Mouse (Mus musculus): ENCODE data around the gene Plekhm2. TPM values are rescaled to one million over a fixed set of nuclear protein-coding genes. Genes with fewer than 3 reads are reported as not detected.
A peak's percentile ranks its signal among the peaks of the same experiment; 100 is the strongest.

Gene Plekhm2
- polyA plus RNA-seq, 1 experiment from 2014 or later: 3.5 TPM

GRCm38 (mm10) chr4:141595138-141595537, 69.6 kb downstream of the Plekhm2 start:
- peaks cover 10% of the 10 kb centered on the region for H3K4me1 ChIP-seq (ENCODE audit: control insufficient read depth, insufficient read depth, low read length)

GRCm38 (mm10) chr4:141591547-141591946, 73.2 kb downstream of the Plekhm2 start:
- no peaks in the 10 kb centered on the region for H3K27me3 ChIP-seq (ENCODE audit: control insufficient read depth, insufficient read depth, low read length)
- no peak overlapping the region for H3K27ac ChIP-seq (ENCODE audit: low read depth, low read length)
- no peak overlapping the region for H3K9ac ChIP-seq (ENCODE audit: low read depth, low read length)
- no peak overlapping the region for H3K4me3 ChIP-seq (ENCODE audit: low read depth, low read length)
- H3K36me3 ChIP-seq (ENCODE audit: control insufficient read depth, insufficient read depth, low read length): peaks cover 35% of the 10 kb centered on the region
- ATAC-seq (replicated peaks; ENCODE audit: insufficient number of reproducible peaks, low FRiP score, low TSS enrichment): no peak
- H3K4me1 ChIP-seq (ENCODE audit: control insufficient read depth, insufficient read depth, low read length): no peaks in the 10 kb centered on the region
- WGBS (ENCODE audit: insufficient replicate concordance): 20% methylated on average over 3 of the region's 3 CpGs
- no peak overlapping the region for H3K4me2 ChIP-seq
- no peaks in the 10 kb centered on the region for H3K9me3 ChIP-seq (replicated peaks; ENCODE audit: control insufficient read depth, low read length)

More at GRCm38 (mm10) chr4:141595138-141595537, 69.6 kb downstream of the Plekhm2 start:
- no peak overlapping the region for H3K27ac ChIP-seq (ENCODE audit: low read depth, low read length)
- no peak overlapping the region for H3K4me2 ChIP-seq
- no peaks in the 10 kb centered on the region for H3K27me3 ChIP-seq (ENCODE audit: control insufficient read depth, insufficient read depth, low read length)
- ATAC-seq (replicated peaks; ENCODE audit: insufficient number of reproducible peaks, low FRiP score, low TSS enrichment): no peak
- no peak overlapping the region for H3K4me3 ChIP-seq (ENCODE audit: low read depth, low read length)
- peaks cover 18% of the 10 kb centered on the region for H3K36me3 ChIP-seq (ENCODE audit: control insufficient read depth, insufficient read depth, low read length)
- 87% methylated on average over 11 of the region's 11 CpGs for WGBS (ENCODE audit: insufficient replicate concordance)
- H3K9me3 ChIP-seq (replicated peaks; ENCODE audit: control insufficient read depth, low read length): no peaks in the 10 kb centered on the region
- H3K9ac ChIP-seq (ENCODE audit: low read depth, low read length): no peak overlapping the region

DNA sequence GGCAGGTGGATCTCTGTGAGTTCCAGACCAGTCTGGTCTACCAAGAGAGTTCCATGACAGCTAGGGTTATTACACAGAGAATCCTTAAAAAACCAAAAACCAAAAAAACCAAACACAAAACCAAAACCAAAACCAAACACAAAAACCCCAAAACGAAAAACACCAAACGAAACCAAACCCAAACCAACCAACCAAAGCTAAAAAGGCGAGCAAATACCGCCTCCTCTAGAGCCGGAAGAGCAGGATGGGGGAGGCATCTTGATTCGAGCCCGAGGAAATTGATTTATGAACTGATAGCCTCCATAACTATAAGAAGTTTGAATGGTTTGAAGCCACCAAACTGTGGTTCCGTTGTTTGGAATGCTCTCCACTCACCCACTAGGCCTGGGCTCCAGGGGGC, 80.8 kb downstream of the Plekhm2 start:
- no peaks in the 10 kb centered on the region for H3K9me3 ChIP-seq (replicated peaks; ENCODE audit: control insufficient read depth, low read length)
- H3K27ac ChIP-seq (ENCODE audit: low read depth, low read length): no peak overlapping the region
- no peaks in the 10 kb centered on the region for H3K27me3 ChIP-seq (ENCODE audit: control insufficient read depth, insufficient read depth, low read length)
- H3K9ac ChIP-seq (ENCODE audit: low read depth, low read length): no peak overlapping the region
- no peak for ATAC-seq (replicated peaks; ENCODE audit: insufficient number of reproducible peaks, low FRiP score, low TSS enrichment)
- no peak overlapping the region for H3K4me2 ChIP-seq
- H3K36me3 ChIP-seq (ENCODE audit: control insufficient read depth, insufficient read depth, low read length): peaks cover 35% of the 10 kb centered on the region
- no peaks in the 10 kb centered on the region for H3K4me1 ChIP-seq (ENCODE audit: control insufficient read depth, insufficient read depth, low read length)
- H3K4me3 ChIP-seq (ENCODE audit: low read depth, low read length): no peak overlapping the region
- 87% methylated on average over 8 of the region's 8 CpGs for WGBS (ENCODE audit: insufficient replicate concordance)

DNA sequence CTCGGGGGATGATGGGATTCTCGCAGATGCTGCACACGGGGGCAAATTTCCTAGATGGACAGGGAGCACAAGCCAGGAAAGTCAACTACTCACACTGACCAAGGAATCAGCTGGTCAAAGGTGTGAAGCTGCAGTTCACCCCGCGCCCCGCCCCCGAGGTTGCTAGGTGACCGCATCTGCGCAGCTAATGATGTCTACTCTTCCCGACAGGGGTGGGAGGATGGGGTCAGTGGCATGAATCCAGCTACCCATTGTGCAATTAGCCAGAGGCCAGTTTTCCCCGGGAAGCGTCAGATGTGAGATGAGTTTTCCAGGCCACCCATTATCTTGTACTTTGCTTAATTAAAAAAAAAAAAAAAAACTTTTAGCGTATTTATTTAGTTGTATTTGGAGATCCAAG, 83.6 kb downstream of the Plekhm2 start:
- Histone ChIP-seq H3K9me3 (replicated peaks; ENCODE audit: control insufficient read depth, low read length) (no peaks in the 10 kb centered on the region), H3K27ac (ENCODE audit: low read depth, low read length) (no peak overlapping the region), H3K4me1 (ENCODE audit: control insufficient read depth, insufficient read depth, low read length) (no peaks in the 10 kb centered on the region), H3K4me3 (ENCODE audit: low read depth, low read length) (no peak overlapping the region), H3K4me2 (no peak overlapping the region), H3K36me3 (ENCODE audit: control insufficient read depth, insufficient read depth, low read length) (peaks cover 42% of the 10 kb centered on the region), H3K9ac (ENCODE audit: low read depth, low read length) (no peak overlapping the region), H3K27me3 (ENCODE audit: control insufficient read depth, insufficient read depth, low read length) (no peaks in the 10 kb centered on the region)
- 90% methylated on average over 13 of the region's 13 CpGs for WGBS (ENCODE audit: insufficient replicate concordance)
- no peak for ATAC-seq (replicated peaks; ENCODE audit: insufficient number of reproducible peaks, low FRiP score, low TSS enrichment)

- peaks cover 35% of the 10 kb centered on the region for H3K36me3 ChIP-seq (ENCODE audit: control insufficient read depth, insufficient read depth, low read length)
- WGBS (ENCODE audit: insufficient replicate concordance): 31% methylated on average over 3 of the region's 3 CpGs
Measured at GRCm38 (mm10) chr4:141578833-141579232, 85.9 kb downstream of the Plekhm2 start.

DNA sequence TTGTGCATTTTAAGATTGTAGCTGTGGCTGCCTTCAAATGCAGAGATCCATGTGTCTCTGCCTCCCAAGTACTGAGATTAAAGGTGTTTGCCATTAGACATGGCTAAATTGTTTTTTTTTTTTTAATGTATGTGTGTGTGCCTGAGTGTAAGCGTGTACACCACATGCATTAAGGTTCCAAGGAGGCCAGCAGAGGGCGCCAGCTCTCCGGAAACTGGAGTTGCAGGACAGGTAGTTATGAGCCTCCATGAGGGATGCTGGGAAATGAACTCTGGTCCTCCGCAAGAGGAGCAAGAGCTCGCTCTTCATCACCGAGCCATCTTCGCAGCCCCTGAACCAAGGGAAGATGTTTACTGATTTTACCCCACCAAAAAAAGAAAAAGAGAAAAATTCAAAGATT, 87.8 kb downstream of the Plekhm2 start:
- Histone ChIP-seq H3K9ac (ENCODE audit: low read depth, low read length) (no peak overlapping the region), H3K27ac (ENCODE audit: low read depth, low read length) (no peak overlapping the region), H3K4me1 (ENCODE audit: control insufficient read depth, insufficient read depth, low read length) (peaks cover 4% of the 10 kb centered on the region; the same call in 1 of the 2 replicates), H3K27me3 (ENCODE audit: control insufficient read depth, insufficient read depth, low read length) (no peaks in the 10 kb centered on the region), H3K9me3 (replicated peaks; ENCODE audit: control insufficient read depth, low read length) (no peaks in the 10 kb centered on the region), H3K36me3 (ENCODE audit: control insufficient read depth, insufficient read depth, low read length) (peaks cover 27% of the 10 kb centered on the region), H3K4me3 (ENCODE audit: low read depth, low read length) (no peak overlapping the region), H3K4me2 (no peak overlapping the region)
- ATAC-seq (replicated peaks; ENCODE audit: insufficient number of reproducible peaks, low FRiP score, low TSS enrichment): no peak
- WGBS (ENCODE audit: insufficient replicate concordance): 90% methylated on average over 7 of the region's 7 CpGs

More at GRCm38 (mm10) chr4:141578833-141579232, 85.9 kb downstream of the Plekhm2 start:
- peaks cover 4% of the 10 kb centered on the region; the same call in 1 of the 2 replicates for H3K4me1 ChIP-seq (ENCODE audit: control insufficient read depth, insufficient read depth, low read length)
- no peak overlapping the region for H3K4me2 ChIP-seq
- ATAC-seq (replicated peaks; ENCODE audit: insufficient number of reproducible peaks, low FRiP score, low TSS enrichment): no peak
- H3K27ac ChIP-seq (ENCODE audit: low read depth, low read length): 0 out of 2 replicates have a peak overlapping the region, but pooled peaks have one; percentile 35
- H3K4me3 ChIP-seq (ENCODE audit: low read depth, low read length): no peak overlapping the region
- H3K9me3 ChIP-seq (replicated peaks; ENCODE audit: control insufficient read depth, low read length): no peaks in the 10 kb centered on the region
- H3K9ac ChIP-seq (ENCODE audit: low read depth, low read length): no peak overlapping the region
- no peaks in the 10 kb centered on the region for H3K27me3 ChIP-seq (ENCODE audit: control insufficient read depth, insufficient read depth, low read length)

DNA sequence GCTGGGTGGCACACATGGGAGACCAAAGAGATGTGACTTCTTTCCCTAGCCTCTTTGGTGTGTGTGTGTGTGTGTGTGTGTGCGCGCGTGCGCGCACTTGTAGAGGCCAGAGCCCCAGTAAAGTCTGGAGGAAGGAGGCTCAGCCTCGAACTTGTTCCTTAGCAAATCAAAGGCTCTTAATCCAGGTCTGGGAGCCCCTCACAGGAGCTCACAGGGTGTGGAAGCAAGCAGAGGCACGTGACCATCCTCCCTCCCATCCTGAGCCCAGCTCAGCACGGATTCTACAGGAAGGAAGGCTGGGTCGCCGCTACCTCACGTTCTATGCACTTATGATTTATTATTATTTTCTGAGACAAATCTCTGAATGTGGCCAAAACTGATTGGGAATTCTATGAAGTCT, 88.3 kb downstream of the Plekhm2 start:
- H3K9ac ChIP-seq (ENCODE audit: low read depth, low read length): no peak overlapping the region
- no peak overlapping the region for H3K27ac ChIP-seq (ENCODE audit: low read depth, low read length)
- no peaks in the 10 kb centered on the region for H3K27me3 ChIP-seq (ENCODE audit: control insufficient read depth, insufficient read depth, low read length)
- ATAC-seq (replicated peaks; ENCODE audit: insufficient number of reproducible peaks, low FRiP score, low TSS enrichment): no peak
- peaks cover 27% of the 10 kb centered on the region for H3K36me3 ChIP-seq (ENCODE audit: control insufficient read depth, insufficient read depth, low read length)
- 84% methylated on average over 11 of the region's 11 CpGs for WGBS (ENCODE audit: insufficient replicate concordance)
- peaks cover 4% of the 10 kb centered on the region; the same call in 1 of the 2 replicates for H3K4me1 ChIP-seq (ENCODE audit: control insufficient read depth, insufficient read depth, low read length)
- no peaks in the 10 kb centered on the region for H3K9me3 ChIP-seq (replicated peaks; ENCODE audit: control insufficient read depth, low read length)
- no peak overlapping the region for H3K4me2 ChIP-seq
- H3K4me3 ChIP-seq (ENCODE audit: low read depth, low read length): no peak overlapping the region

Other genes starting within 250 kb of the Plekhm2 start
- 0.90 and 1.0 TPM in 2 replicates for gene Clcnkb, start 248.9 kb downstream of the Plekhm2 start, polyA plus RNA-seq (2014; fragmentation: Nextera tagmentation; extraction: Ambion mirVana)
- 155 and 275 TPM in 2 replicates for gene Hspb7, start 244.1 kb downstream of the Plekhm2 start, polyA plus RNA-seq (2014; fragmentation: Nextera tagmentation; extraction: Ambion mirVana)
- gene Srarp, start 228.8 kb downstream of the Plekhm2 start, polyA plus RNA-seq (2014; fragmentation: Nextera tagmentation; extraction: Ambion mirVana): not detected in 2 replicates
- 19.1 and 21.3 TPM in 2 replicates for gene Zbtb17, start 220.2 kb downstream of the Plekhm2 start, polyA plus RNA-seq (2014; fragmentation: Nextera tagmentation; extraction: Ambion mirVana)
- gene Spen, start 126.3 kb downstream of the Plekhm2 start, polyA plus RNA-seq (2014; fragmentation: Nextera tagmentation; extraction: Ambion mirVana): 7.5 TPM in 2 replicates
- gene Fblim1, start 58.8 kb downstream of the Plekhm2 start, polyA plus RNA-seq (2014; fragmentation: Nextera tagmentation; extraction: Ambion mirVana): 53.9 and 64.0 TPM in 2 replicates
- 0.17 and 0.30 TPM in 2 replicates for gene Tmem82, start 46.3 kb downstream of the Plekhm2 start, polyA plus RNA-seq (2014; fragmentation: Nextera tagmentation; extraction: Ambion mirVana)
- not detected in 2 replicates for gene Slc25a34, start 41.1 kb downstream of the Plekhm2 start, polyA plus RNA-seq (2014; fragmentation: Nextera tagmentation; extraction: Ambion mirVana)
- gene Rsc1a1, start 20.7 kb upstream of the Plekhm2 start, polyA plus RNA-seq (2014; fragmentation: Nextera tagmentation; extraction: Ambion mirVana): 1.5 TPM in 1 of 2 replicates, not detected in the other
- gene Ddi2, start 58.5 kb upstream of the Plekhm2 start, polyA plus RNA-seq (2014; fragmentation: Nextera tagmentation; extraction: Ambion mirVana): 13.5 and 13.7 TPM in 2 replicates
- 0.80 and 1.0 TPM in 2 replicates for gene Agmat, start 81.8 kb upstream of the Plekhm2 start, polyA plus RNA-seq (2014; fragmentation: Nextera tagmentation; extraction: Ambion mirVana)
- gene Dnajc16, start 126.0 kb upstream of the Plekhm2 start, polyA plus RNA-seq (2014; fragmentation: Nextera tagmentation; extraction: Ambion mirVana): 3.2 and 4.3 TPM in 2 replicates
- gene Casp9, start 128.7 kb upstream of the Plekhm2 start, polyA plus RNA-seq (2014; fragmentation: Nextera tagmentation; extraction: Ambion mirVana): 15.4 and 17.5 TPM in 2 replicates
- not detected in 2 replicates for gene Cela2a, start 161.3 kb upstream of the Plekhm2 start, polyA plus RNA-seq (2014; fragmentation: Nextera tagmentation; extraction: Ambion mirVana)
- gene Ctrc, start 181.5 kb upstream of the Plekhm2 start, polyA plus RNA-seq (2014; fragmentation: Nextera tagmentation; extraction: Ambion mirVana): not detected in 2 replicates
- gene Efhd2, start 210.0 kb upstream of the Plekhm2 start, polyA plus RNA-seq (2014; fragmentation: Nextera tagmentation; extraction: Ambion mirVana): 59.2 and 63.4 TPM in 2 replicates